Comparison of ENCODE assay signal across 11 mouse cellular contexts in the genomic region with DNA sequence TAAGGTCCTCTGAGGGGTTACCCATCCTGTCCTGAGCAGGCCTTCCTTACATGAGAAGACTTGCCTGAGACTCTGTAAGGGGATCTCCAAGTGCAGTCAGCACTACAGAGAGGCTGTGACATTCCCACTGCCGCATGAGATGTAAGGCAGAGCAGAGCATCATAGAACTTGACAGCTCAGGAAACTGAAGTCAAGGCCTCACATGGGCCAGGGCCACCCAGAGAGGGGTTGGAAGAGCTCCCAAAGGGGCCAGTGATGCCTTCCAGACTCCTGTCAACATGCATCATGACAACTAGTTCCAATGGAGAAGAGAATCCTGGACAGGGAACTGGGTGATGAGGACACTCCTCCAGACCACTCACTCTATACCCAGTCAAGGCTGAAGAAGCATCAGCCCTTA. TPM values are rescaled to one million over a fixed set of nuclear protein-coding genes. Genes with fewer than 3 reads are reported as not detected.
DNase-seq lines count a peak whose midpoint lies in the region; ATAC-seq lines count a peak whose summit lies in the region.
"Had no signal": no experiment of that assay in that cellular context is flagged by ENCODE, and none has a peak within 500 bp of the region (broad histone marks: within the 10 kb centered on the region; RNA-seq: fewer than 3 reads in every experiment).

No protein-coding gene starts in this region.

- H3K9ac ChIP-seq in heart, embryonic 11.5 days (ENCODE audit: low read depth, low read length) = no peak overlapping the region
- H3K9ac ChIP-seq in lung, embryonic 16.5 days (ENCODE audit: low read length) = no peak overlapping the region
- H3K9ac ChIP-seq in embryonic facial prominence, embryonic 14.5 days (ENCODE audit: low read depth, low read length) = 0 out of 2 replicates have a peak overlapping the region, but pooled peaks have one; percentile 2
- H3K9ac ChIP-seq in stomach, embryonic 15.5 days = no peak overlapping the region

- intact Hi-C loops in heart, postnatal 25 days (cut with DNase I) = loop anchor here (10.0 kb wide), 1 partner anchor 297 kb away; the partner anchor contains the start of gene Dnajc27

- H3K27me3 ChIP-seq in heart, embryonic 11.5 days (ENCODE audit: control insufficient read depth, insufficient read depth, low read length) = no peaks in the 10 kb centered on the region
- no peaks in the 10 kb centered on the region for H3K27me3 ChIP-seq in lung, embryonic 16.5 days (ENCODE audit: control insufficient read depth, insufficient read depth, low read depth, low read length)
- no peaks in the 10 kb centered on the region for H3K27me3 ChIP-seq in embryonic facial prominence, embryonic 14.5 days (replicated peaks; ENCODE audit: control insufficient read depth, insufficient read depth, low read length)
- H3K27me3 ChIP-seq in stomach, embryonic 15.5 days (replicated peaks) = no peaks in the 10 kb centered on the region

- DNase-seq in heart, postnatal 25 days (ENCODE audit: low spot score) = no peak
- no peak for DNase-seq in lung, postnatal 25 days (ENCODE audit: low spot score)
- DNase-seq in embryonic facial prominence, embryonic 14.5 days (ENCODE audit: low spot score) = peak; percentile 48
- no peak for DNase-seq in ovary, postnatal 36 days (ENCODE audit: low spot score)
- DNase-seq: kidney, adult 18-20 months; thymus, adult 2 months had no signal

- peaks cover 42% of the 10 kb centered on the region for H3K4me1 ChIP-seq in heart, embryonic 11.5 days (ENCODE audit: control insufficient read depth, insufficient read depth, low read length)
- H3K4me1 ChIP-seq in lung, embryonic 16.5 days (replicated peaks; ENCODE audit: control insufficient read depth, insufficient read depth, low read length) = peaks cover 62% of the 10 kb centered on the region
- H3K4me1 ChIP-seq in embryonic facial prominence, embryonic 14.5 days (ENCODE audit: control insufficient read depth, insufficient read depth, low read length) = peaks cover 37% of the 10 kb centered on the region
- peaks cover 63% of the 10 kb centered on the region for H3K4me1 ChIP-seq in stomach, embryonic 15.5 days

- 25% methylated on average over 1 of the region's 1 CpGs for WGBS in heart, embryonic 11.5 days (ENCODE audit: insufficient replicate concordance)
- 38% methylated on average over 1 of the region's 1 CpGs for WGBS in lung, embryonic 16.5 days
- 12% methylated on average over 1 of the region's 1 CpGs for WGBS in embryonic facial prominence, embryonic 14.5 days
- 26% methylated on average over 1 of the region's 1 CpGs for WGBS in stomach, embryonic 15.5 days

- no peak for ATAC-seq in heart, embryonic 11.5 days (replicated peaks; ENCODE audit: insufficient number of reproducible peaks, low FRiP score, low TSS enrichment)
- ATAC-seq in lung, embryonic 16.5 days (ENCODE audit: low read depth) = peak; percentile 60
- ATAC-seq in embryonic facial prominence, embryonic 14.5 days (ENCODE audit: low read depth) = no peak
- no peak for ATAC-seq in stomach, embryonic 15.5 days (ENCODE audit: insufficient read depth, low FRiP score, low read depth)
- ATAC-seq: forebrain, embryonic 16.5 days had no signal

- no peaks in the 10 kb centered on the region for H3K9me3 ChIP-seq in heart, embryonic 11.5 days (replicated peaks; ENCODE audit: control insufficient read depth, low read length)
- H3K9me3 ChIP-seq in lung, embryonic 16.5 days (ENCODE audit: control insufficient read depth, low read length) = no peaks in the 10 kb centered on the region
- H3K9me3 ChIP-seq in embryonic facial prominence, embryonic 14.5 days (ENCODE audit: control insufficient read depth, low read length) = no peaks in the 10 kb centered on the region
- no peaks in the 10 kb centered on the region for H3K9me3 ChIP-seq in stomach, embryonic 15.5 days

- no peak overlapping the region for H3K4me3 ChIP-seq in heart, embryonic 11.5 days (ENCODE audit: low read depth, low read length)
- H3K4me3 ChIP-seq in lung, embryonic 16.5 days (ENCODE audit: low read length) = no peak overlapping the region
- H3K4me3 ChIP-seq in embryonic facial prominence, embryonic 14.5 days (ENCODE audit: low read depth, low read length) = no peak overlapping the region
- H3K4me3 ChIP-seq in stomach, embryonic 15.5 days (replicated peaks) = no peak overlapping the region
- H3K4me3 ChIP-seq: myocyte had no signal

- no peaks in the 10 kb centered on the region for H3K36me3 ChIP-seq in heart, embryonic 11.5 days (ENCODE audit: control insufficient read depth, insufficient read depth, low read length)
- no peaks in the 10 kb centered on the region for H3K36me3 ChIP-seq in lung, embryonic 16.5 days (ENCODE audit: control insufficient read depth, insufficient read depth, low read length)
- H3K36me3 ChIP-seq in embryonic facial prominence, embryonic 14.5 days (ENCODE audit: control insufficient read depth, insufficient read depth, low read length) = no peaks in the 10 kb centered on the region
- H3K36me3 ChIP-seq in stomach, embryonic 15.5 days = no peaks in the 10 kb centered on the region

- H3K4me2 ChIP-seq in heart, embryonic 11.5 days = no peak overlapping the region
- H3K4me2 ChIP-seq in lung, embryonic 16.5 days (ENCODE audit: low read depth, low read length) = peak overlapping the region; percentile 27
- no peak overlapping the region for H3K4me2 ChIP-seq in embryonic facial prominence, embryonic 14.5 days (ENCODE audit: low read depth, low read length)
- H3K4me2 ChIP-seq in stomach, embryonic 15.5 days = no peak overlapping the region

- 0 out of 2 replicates have a peak overlapping the region, but pooled peaks have one; percentile 63 for H3K27ac ChIP-seq in heart, embryonic 11.5 days (ENCODE audit: low read depth, low read length)
- H3K27ac ChIP-seq in lung, embryonic 16.5 days (ENCODE audit: low read length) = peak overlapping the region; percentile 89
- H3K27ac ChIP-seq in embryonic facial prominence, embryonic 14.5 days (replicated peaks; ENCODE audit: low read depth, low read length) = peak overlapping the region; percentile 64; the same call in 1 of the 2 replicates
- H3K27ac ChIP-seq in stomach, embryonic 15.5 days = peak overlapping the region; percentile 55; the same call in 1 of the 2 replicates

RNA-seq across cellular contexts. Expression of gene Dnmt3a, which starts 18.3 kb away (rescaled TPM):
- 55.1 and 60.1 TPM in 2 replicates for polyA plus RNA-seq in heart, embryonic 11.5 days (2014; fragmentation: Nextera tagmentation; extraction: Ambion mirVana)
- total RNA-seq in heart, postnatal 25 days (2021) = 10 to 100 TPM; 85.3 to 95.1 TPM
- polyA plus RNA-seq in lung, embryonic 16.5 days (2015; fragmentation: Nextera tagmentation; extraction: Ambion mirVana) = 64.2 and 77.3 TPM in 2 replicates
- polyA plus RNA-seq in embryonic facial prominence, embryonic 14.5 days (2014; fragmentation: Nextera tagmentation; extraction: Ambion mirVana) = 64.9 and 65.2 TPM in 2 replicates
- 126 and 133 TPM in 2 replicates for polyA plus RNA-seq in stomach, embryonic 15.5 days (2015; fragmentation: Nextera tagmentation; extraction: Ambion mirVana)
